Comparison of ENCODE assay signal across 13 mouse cellular contexts in the genomic region with DNA sequence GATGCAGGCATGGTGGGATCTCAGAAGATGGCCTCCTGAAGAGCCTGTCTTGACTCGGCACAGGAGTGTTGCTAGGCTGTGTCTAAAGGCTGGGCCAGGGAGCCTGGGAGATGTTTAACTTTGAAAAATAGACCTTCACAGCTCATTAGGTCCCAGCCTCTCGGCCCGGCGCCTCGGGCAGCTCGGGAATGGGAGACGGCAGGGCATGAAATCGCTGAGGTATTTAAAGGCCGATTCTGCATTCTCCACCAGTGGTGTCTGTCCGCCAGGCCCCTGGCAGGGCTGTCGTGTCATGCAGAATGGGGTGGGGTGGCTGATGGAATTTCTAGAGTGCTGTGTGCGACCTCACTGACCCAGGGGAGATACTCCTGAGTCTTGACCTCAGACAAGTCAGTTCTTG. TPM values are rescaled to one million over a fixed set of nuclear protein-coding genes. Genes with fewer than 3 reads are reported as not detected.
DNase-seq lines count a peak whose midpoint lies in the region; ATAC-seq lines count a peak whose summit lies in the region.
"Had no signal": no experiment of that assay in that cellular context is flagged by ENCODE, and none has a peak within 500 bp of the region (broad histone marks: within the 10 kb centered on the region; RNA-seq: fewer than 3 reads in every experiment).

No protein-coding gene starts in this region.

- ATAC-seq in monocyte, adult 5-6 weeks (replicated peaks; ENCODE audit: insufficient number of reproducible peaks, low FRiP score, low TSS enrichment, poor library complexity, severe bottlenecking) = no peak

- intact Hi-C loops in left cerebral cortex, postnatal 10 days (cut with DNase I) = no loop called here

- DNase-seq in Muller cell, postnatal 12 days (ENCODE audit: inconsistent ontology term) = peak; percentile 93
- DNase-seq in embryo, embryonic 10 days (ENCODE audit: low spot score) = peak; percentile 25
- peak; percentile 83 for DNase-seq in kidney, adult 11 months
- peak; percentile 68 for DNase-seq in kidney, postnatal 10 days
- no peak for DNase-seq in left cerebral cortex, postnatal 10 days (ENCODE audit: extremely low spot score in 1 of 2, low spot score in 2 of 2)
- no peak for DNase-seq in frontal cortex, adult 2 months (ENCODE audit: extremely low spot score in 1 of 2, low spot score in 1 of 2)
- DNase-seq: cerebellum, adult 9-10 months; gastrocnemius, postnatal 25 days; lung, postnatal 14 days had no signal

RNA-seq across cellular contexts. Expression of gene Elfn1, which starts 22.4 kb away (rescaled TPM):
- 10 to 100 TPM; 40.4 to 48.8 TPM for total RNA-seq in left cerebral cortex, postnatal 10 days (2021)
- total RNA-seq in monocyte, adult 5-6 weeks (2017) = not detected in 3 replicates
- 33.4 and 38.0 TPM in 2 replicates for polyA plus RNA-seq in frontal cortex, adult 2 months (2012; rRNA removed)
- total RNA-seq: gastrocnemius, postnatal 25 days had no signal
- polyA plus RNA-seq: erythroblast, embryonic 14.5 days; G1E; liver, embryonic 16.5 days had no signal

Comparison
In these comparisons a context has a peak if more than half of its experiments do, and no peak if none do; other contexts are left out.
1. DNase-seq: peak in Muller cell, postnatal 12 days (single experiment), embryo, embryonic 10 days (single experiment), kidney, adult 11 months (single experiment) and kidney, postnatal 10 days (single experiment); none in left cerebral cortex, postnatal 10 days (0 of 2) and frontal cortex, adult 2 months (0 of 2).
2. RNA of gene Elfn1, which starts 22.4 kb away (total RNA-seq): 40.4 to 48.8 TPM in left cerebral cortex, postnatal 10 days; not detected in monocyte, adult 5-6 weeks; every median in the first group is over 10 times any median in the second.